Mouse (Mus musculus) cerebellum, postnatal 36 days (tissue): Measurements from ENCODE around the gene Fkbp5.
"Not testable (repeated sequence)": the region's sequence is repeated elsewhere in the genome, so short reads cannot be mapped to it uniquely, and the experiment has no call there.

Experiments used
- DNase-seq, 2 experiments: peaks; one replicate each; pipeline ENCODE4 v3.0.0; 2021 to 2022; ENCODE audit warnings: mixed read lengths in 2 of 2

Fkbp5 gene

GRCm38 (mm10) chr17:28517441-28517955 is at the start of gene Fkbp5:
Gene Fkbp5 (minus strand): TSS chr17:28517527.
- DNase-seq, result no peak

- DNase-seq, result no peak
These were observed 47.9 kb upstream of the Fkbp5 start for GRCm38 (mm10) chr17:28565181-28565580.

DNA sequence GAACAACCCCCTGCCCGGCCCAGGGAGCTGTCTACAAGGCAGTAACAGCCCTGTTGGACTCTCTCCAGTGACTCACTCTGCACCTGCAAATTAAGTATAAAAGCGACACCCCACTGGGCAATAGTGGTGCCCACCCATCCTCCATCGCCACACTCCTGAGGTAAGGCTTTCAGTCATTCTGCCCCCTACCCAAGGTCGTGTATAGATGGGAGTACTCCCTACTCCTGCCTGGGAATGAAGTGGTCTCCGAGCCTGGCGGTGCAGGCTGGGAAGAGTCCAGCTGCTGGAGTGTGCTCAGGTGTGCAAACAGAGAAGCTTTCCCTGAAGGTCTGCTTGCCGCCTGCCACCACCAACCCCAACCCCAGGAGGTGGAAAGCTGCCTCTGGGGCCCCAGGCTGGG is 44.3 kb upstream of the Fkbp5 start:
- no peak for DNase-seq

DNA sequence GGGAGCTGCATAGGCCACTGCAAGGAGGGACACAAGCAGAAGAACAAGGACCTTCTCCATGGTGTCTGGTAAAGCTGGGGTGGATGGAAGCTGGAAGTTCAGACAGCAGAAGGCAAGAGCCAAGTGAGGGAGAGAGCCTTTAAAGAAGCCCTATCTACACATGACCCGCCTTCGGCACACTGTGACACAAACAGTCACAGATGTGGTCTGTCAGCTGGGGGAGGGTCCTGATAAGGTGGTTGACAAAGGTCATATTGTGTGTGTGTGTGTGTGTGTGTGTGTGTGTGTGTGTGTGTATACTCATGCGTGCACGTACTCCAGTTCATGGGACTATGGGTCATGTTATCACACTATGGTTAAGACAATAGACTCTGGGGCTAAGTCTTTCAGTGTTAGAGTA is 43.3 kb upstream of the Fkbp5 start, which contains the start of gene Clps:
Gene Clps (minus strand): TSS at position 169 of the 400 bp plus-strand sequence.
- DNase-seq, result no peak

DNA sequence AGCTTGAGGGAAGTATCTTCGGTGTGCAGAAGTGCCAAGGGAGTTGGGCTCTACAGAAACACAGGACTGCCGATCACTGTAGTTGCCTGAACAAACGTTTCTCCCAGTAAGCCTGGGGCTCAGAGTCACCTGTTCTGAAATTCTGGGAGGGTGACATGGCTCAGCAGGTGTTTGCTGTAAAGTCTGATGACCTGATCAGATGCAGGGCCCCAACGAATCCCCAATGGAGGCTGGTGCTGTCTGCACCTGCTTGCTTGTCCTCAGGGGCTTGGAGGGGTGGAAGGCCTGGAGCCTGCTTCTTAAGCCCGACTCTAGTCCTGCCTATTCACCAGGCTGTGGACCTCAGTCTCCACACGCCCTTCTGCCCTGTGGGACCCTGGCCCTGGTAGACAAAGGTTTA is 40.4 kb upstream of the Fkbp5 start:
- DNase-seq, result no peak

GRCm38 (mm10) chr17:28556635-28557396 is 39.5 kb upstream of the Fkbp5 start:
- no peak for DNase-seq

DNA sequence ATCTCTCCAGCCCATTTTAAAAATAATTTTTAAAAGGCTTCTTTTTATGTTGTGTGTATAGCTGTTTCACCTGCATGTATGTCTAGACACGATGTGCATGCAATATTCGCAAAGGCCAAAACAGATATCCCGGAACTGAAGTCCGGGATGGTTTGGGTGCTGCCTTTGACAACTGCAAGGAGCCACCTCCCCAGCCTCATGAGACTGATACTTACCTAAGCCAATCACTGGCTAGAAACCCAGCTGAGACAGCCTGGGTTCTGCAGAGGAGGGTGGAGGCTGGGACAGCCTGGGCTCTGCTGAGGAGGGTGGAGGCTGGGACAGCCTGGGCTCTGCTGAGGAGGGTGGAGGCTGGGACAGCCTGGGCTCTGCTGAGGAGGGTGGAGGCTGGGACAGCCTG is 36.7 kb upstream of the Fkbp5 start:
- DNase-seq, result not testable (repeated sequence)

DNA sequence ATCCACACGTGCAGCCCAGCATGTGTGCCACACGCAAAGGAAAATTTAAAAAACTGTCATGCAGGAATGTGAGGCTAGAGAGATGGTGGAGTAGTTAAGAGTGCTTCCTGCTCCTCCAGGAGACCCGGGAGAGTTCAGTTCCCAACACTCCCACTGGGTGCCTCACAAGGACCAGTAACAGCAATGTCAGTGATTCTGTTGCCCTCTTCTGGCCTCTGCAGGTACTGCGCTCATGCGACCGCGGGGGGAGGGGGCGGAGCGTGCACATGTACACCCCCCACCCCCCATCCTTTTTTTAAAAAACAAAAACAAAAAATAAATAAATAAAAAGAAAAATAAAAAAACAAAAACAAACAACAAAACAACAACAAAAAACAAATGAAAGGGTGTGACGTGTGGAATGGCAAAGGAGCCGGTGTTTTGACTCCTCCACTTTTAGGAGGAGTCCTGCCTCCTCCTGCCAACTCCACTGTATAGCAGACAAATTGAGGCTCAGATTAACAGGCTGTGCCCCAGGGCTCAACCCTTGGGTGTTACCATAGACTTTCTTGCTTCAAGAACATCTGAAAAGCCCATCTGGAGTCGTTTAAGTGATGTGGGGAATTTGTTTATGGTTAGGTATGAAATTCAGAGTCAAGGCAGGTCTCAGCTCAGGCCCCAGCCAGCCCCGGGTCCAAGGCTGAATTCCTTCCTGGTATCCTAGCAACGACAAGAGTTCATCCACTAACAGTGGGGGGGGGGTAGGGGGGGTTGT is 35.9 kb upstream of the Fkbp5 start:
- DNase-seq, result peak; percentile 57 to 66

DNA sequence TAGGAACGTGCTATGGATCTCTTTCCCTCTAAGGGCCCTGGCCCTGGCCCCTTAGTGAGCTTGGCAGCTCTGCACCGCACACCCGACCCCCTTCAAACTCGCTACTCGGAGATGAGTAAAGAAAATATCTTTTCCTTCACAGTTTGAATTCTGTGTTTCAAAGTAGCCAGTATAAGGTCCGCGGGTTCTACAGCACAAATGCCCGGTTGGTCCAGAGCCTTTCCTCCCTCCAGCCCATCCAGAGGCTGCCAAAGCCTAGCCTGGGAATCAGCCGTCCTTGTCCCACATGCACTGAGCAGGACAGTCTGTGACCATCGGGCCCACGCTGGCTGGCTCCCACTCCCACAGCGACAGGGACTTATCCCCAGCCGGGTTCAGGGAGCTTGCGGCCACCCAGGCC is 31.8 kb upstream of the Fkbp5 start, which contains the start of gene Clpsl2:
Gene Clpsl2 (plus strand): TSS at position 301 of the 400 bp plus-strand sequence.
- no peak for DNase-seq

GRCm38 (mm10) chr17:28548550-28548949 is 31.2 kb upstream of the Fkbp5 start:
- DNase-seq, result no peak

- no peak for DNase-seq
These were observed 29.6 kb upstream of the Fkbp5 start for GRCm38 (mm10) chr17:28546925-28547324.

- no peak for DNase-seq
These were observed 20.6 kb upstream of the Fkbp5 start for GRCm38 (mm10) chr17:28537881-28538280.

- DNase-seq, result no peak
These were observed 16.0 kb upstream of the Fkbp5 start for GRCm38 (mm10) chr17:28533327-28533726.

DNA sequence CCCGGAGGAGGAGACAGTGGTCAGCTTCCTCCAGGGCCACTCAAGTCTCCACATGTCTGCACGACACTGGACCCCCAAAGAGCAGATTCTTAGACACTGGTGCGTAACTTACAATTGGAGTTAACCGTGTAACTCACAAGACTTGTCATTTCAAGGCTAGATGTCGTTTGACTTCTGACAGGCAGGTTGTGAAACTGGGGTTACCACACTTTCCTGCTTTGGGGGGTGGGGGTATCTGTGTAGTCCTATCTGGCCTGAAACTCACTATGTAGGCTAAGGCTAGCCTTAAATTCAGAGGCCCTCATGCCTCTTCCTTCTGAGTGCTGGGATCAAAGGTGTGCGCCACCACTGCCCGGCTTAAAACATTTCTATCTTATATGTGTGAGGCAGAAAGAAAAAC is 15.2 kb upstream of the Fkbp5 start:
- DNase-seq, result no peak

- no peak for DNase-seq
These were observed 14.6 kb upstream of the Fkbp5 start for GRCm38 (mm10) chr17:28531946-28532345.

DNA sequence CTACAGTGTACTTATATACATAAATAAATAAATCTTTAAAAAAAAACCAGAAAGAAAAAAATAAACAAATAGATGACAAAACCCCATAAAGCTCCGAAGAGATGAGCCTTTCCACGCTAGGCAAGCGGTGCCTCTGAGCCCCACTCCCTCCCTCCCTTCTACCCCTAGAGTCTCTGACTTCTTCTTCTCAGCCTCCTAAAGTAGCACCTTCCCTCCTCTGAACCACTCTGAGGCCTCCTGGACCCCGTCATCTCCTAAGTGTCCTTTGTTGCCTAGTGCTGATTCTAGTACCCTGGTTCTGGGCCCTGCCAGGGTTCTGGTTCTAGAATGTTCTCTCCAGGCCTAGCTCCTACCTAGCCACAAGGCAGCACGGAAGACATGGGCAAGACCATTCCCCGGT is 13.2 kb upstream of the Fkbp5 start, which contains the start of gene Armc12:
Gene Armc12 (plus strand): TSS at position 301 of the 400 bp plus-strand sequence.
- DNase-seq, result no peak

- no peak for DNase-seq
These were observed 11.8 kb upstream of the Fkbp5 start for GRCm38 (mm10) chr17:28529116-28529515.

GRCm38 (mm10) chr17:28528043-28528351 is 10.7 kb upstream of the Fkbp5 start:
- DNase-seq, result peak; percentile 84 to 87

GRCm38 (mm10) chr17:28527184-28528042 is 10.1 kb upstream of the Fkbp5 start:
- DNase-seq, result no peak

- no peak for DNase-seq
These were observed 7.6 kb upstream of the Fkbp5 start for GRCm38 (mm10) chr17:28524831-28525430.

DNA sequence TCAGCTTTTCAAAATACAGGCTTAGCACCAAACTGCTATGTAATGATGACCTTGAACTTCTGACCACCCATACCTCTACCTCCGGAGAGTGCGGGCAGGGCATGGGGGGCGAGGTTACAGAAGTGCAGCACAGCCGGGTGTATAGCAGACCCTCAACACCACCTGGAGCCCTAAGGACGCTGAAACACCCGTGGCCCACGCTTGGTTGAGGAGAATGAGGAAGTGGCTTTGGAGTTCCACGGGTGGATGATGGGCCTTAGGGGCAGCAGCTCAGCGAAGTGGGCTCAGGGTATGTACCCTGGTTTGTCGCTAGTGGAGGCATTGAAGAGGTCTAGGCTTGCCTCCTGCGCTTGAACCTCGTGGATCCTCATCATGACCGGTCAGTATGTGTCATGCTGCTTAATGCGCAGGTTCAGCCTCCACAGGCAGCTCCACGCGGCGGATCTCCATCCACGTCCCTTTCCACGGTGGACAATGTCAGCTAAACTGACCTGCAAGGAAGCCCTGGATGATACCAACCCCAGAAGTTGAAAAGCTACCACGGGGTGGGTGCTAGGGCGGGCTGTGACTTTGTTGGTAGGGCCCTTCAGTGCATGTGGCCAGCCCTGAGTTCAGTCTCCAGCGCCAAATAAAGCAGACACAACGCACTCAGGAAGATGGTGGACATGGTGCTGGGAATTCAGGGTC is 6.8 kb upstream of the Fkbp5 start:
- no peak for DNase-seq
